Mouse (Mus musculus) thymus, adult 2 months (tissue): ENCODE data around the gene Gm5460. TPM values are rescaled to one million over a fixed set of nuclear protein-coding genes. Genes with fewer than 3 reads are reported as not detected.

Experiments
- DNase-seq: peaks from one replicate; pipeline ENCODE4 v3.0.0; 2021
- H3K27ac ChIP-seq: fragments of 200-500 bp; 2 replicates; pipeline ENCODE4 v1.5.1; 2012; ENCODE audit warnings: low read length, control low read depth; ENCODE audit not compliant: control insufficient read depth, insufficient read depth
- H3K27me3 ChIP-seq: fragments of 200-500 bp; 2 replicates; pipeline ENCODE4 v1.6.1; 2012; ENCODE audit warnings: mild to moderate bottlenecking, low read length, moderate library complexity, mixed read lengths; ENCODE audit not compliant: control insufficient read depth, insufficient read depth
- H3K36me3 ChIP-seq: fragments of 200-500 bp; 2 replicates; pipeline ENCODE4 v1.6.1; 2012; ENCODE audit warnings: mild to moderate bottlenecking, low read length, moderate library complexity; ENCODE audit not compliant: control insufficient read depth, insufficient read depth
- H3K4me1 ChIP-seq: fragments of 200-500 bp; replicated peaks from 2 replicates; pipeline ENCODE4 v1.6.1; 2012; ENCODE audit warnings: low read length; ENCODE audit not compliant: control insufficient read depth, insufficient read depth
- H3K4me3 ChIP-seq: fragments of 200-500 bp; 2 replicates; pipeline ENCODE4 v1.5.1; 2012; ENCODE audit warnings: mild to moderate bottlenecking, low read length, control low read depth, moderate library complexity; ENCODE audit not compliant: control insufficient read depth, insufficient read depth
- CTCF ChIP-seq: fragments of 200-500 bp; IDR thresholded peaks from 2 replicates; pipeline ENCODE4 v1.5.1; 2012; ENCODE audit warnings: mild to moderate bottlenecking, control low read depth, low read length, moderate library complexity, borderline replicate concordance; ENCODE audit not compliant: control insufficient read depth, poor library complexity, insufficient read depth; ENCODE audit errors: extremely low read depth
- POLR2A ChIP-seq: fragments of 200-500 bp; IDR thresholded peaks from 2 replicates; pipeline ENCODE4 v1.6.1; 2012; ENCODE audit warnings: mild to moderate bottlenecking, low read length, control low read depth, moderate library complexity; ENCODE audit not compliant: control insufficient read depth, poor library complexity, insufficient read depth; ENCODE audit errors: extremely low read depth
- WGBS: fragments of 180-500 bp; shearing (Covaris S2); methylation state at CpG from one replicate; pipeline ENCODE4 v1.1.7; 2018; 5-methylcytosine and 5-hydroxymethylcytosine counted together
- polyA plus RNA-seq: library from polyadenylated mRNA; depleted of rRNA; stranded (reverse); fragments of >200 nt; gene quantifications from 2 replicates; pipeline ENCODE4 v1.2.3, GENCODE M21; 2012; rRNA removed

The Gm5460 gene
- polyA plus RNA-seq, 1 experiment = 0.07 TPM

- WGBS = 82% methylated on average over 4 of the region's 4 CpGs
- no peak overlapping the region for H3K4me3 ChIP-seq
- no peaks in the 10 kb centered on the region for H3K27me3 ChIP-seq
- TF ChIP-seq POLR2A = no peak
- H3K4me1 ChIP-seq = no peaks in the 10 kb centered on the region
- no peak overlapping the region for H3K27ac ChIP-seq
- DNase-seq = no peak
- no peaks in the 10 kb centered on the region for H3K36me3 ChIP-seq
These were observed 70.2 kb downstream of the Gm5460 start for GRCm38 (mm10) chr14:34086806-34087205.

DNA sequence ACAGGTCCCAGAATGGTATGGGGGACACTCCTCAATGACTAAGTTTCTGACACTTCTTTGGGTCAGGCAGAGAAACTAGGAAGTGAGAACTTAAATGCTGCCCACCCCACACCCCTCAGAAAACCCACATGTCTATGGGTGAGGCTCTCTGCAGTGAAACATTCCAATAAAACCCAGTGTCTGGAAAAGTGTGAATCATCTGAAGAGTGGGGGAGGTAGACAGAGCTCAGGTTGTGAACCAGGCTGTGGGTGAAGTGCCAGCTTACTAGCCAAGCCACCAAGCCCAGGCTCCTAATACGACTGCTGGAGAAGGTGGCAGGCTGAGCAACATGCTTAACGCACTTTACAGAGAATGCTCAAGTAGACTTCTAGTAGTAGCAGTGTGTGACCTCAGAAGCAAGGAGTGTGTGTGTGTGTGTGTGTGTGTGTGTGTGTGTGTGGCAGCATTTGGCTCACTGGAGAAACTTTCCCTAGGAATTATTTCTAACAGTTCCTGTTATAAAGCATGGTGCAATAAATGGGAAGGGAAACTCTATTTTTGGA, 71.4 kb downstream of the Gm5460 start:
- H3K4me3 ChIP-seq = no peak overlapping the region
- no peak overlapping the region for H3K27ac ChIP-seq
- WGBS = 84% methylated on average over 2 of the region's 2 CpGs
- H3K4me1 ChIP-seq = no peaks in the 10 kb centered on the region
- no peak for DNase-seq
- no peaks in the 10 kb centered on the region for H3K36me3 ChIP-seq
- H3K27me3 ChIP-seq = no peaks in the 10 kb centered on the region
- TF ChIP-seq POLR2A (no peak), CTCF (no peak)

- no peaks in the 10 kb centered on the region for H3K4me1 ChIP-seq
- no peak for DNase-seq
- H3K36me3 ChIP-seq = no peaks in the 10 kb centered on the region
- no peak overlapping the region for H3K4me3 ChIP-seq
- no peaks in the 10 kb centered on the region for H3K27me3 ChIP-seq
- WGBS = 87% methylated on average over 8 of the region's 8 CpGs
- TF ChIP-seq POLR2A (no peak), CTCF (no peak)
- H3K27ac ChIP-seq = no peak overlapping the region
These were observed 73.2 kb downstream of the Gm5460 start for GRCm38 (mm10) chr14:34089796-34090195.

GRCm38 (mm10) chr14:34091475-34091874, 74.9 kb downstream of the Gm5460 start:
- Histone ChIP-seq H3K4me3 (no peak overlapping the region), H3K27ac (no peak overlapping the region), H3K36me3 (no peaks in the 10 kb centered on the region), H3K4me1 (no peaks in the 10 kb centered on the region), H3K27me3 (no peaks in the 10 kb centered on the region)
- TF ChIP-seq CTCF (no peak), POLR2A (no peak)
- DNase-seq = no peak
- 88% methylated on average over 5 of the region's 5 CpGs for WGBS

DNA sequence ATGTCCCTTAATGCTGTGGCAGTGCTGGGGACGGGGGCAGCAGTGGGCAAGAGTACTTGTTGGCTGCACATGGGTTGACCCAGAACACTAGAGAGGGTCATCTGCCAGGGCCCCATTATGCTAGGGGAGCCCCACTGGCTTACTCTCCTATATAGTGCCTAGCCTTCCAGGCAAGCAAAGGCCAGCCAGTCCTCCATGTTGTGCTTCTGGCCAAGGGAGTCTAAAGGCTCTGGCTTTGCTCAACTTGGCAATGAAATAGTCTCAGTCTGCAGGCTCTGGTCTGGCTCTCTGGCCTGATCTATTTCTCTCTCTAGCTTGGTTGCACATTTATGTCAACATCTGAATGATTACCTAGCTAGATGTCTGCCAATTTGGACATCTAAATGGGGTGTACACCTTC, 76.3 kb downstream of the Gm5460 start:
- TF ChIP-seq CTCF = no peak
- no peaks in the 10 kb centered on the region for H3K36me3 ChIP-seq
- 92% methylated on average over 1 of the region's 1 CpGs for WGBS
- H3K4me1 ChIP-seq = no peaks in the 10 kb centered on the region
- H3K4me3 ChIP-seq = no peak overlapping the region
- no peak for DNase-seq
- no peaks in the 10 kb centered on the region for H3K27me3 ChIP-seq
- H3K27ac ChIP-seq = no peak overlapping the region

GRCm38 (mm10) chr14:34096161-34096560, 79.6 kb downstream of the Gm5460 start:
- Histone ChIP-seq H3K36me3 (no peaks in the 10 kb centered on the region), H3K27me3 (no peaks in the 10 kb centered on the region), H3K4me1 (no peaks in the 10 kb centered on the region), H3K27ac (no peak overlapping the region), H3K4me3 (no peak overlapping the region)
- 87% methylated on average over 5 of the region's 5 CpGs for WGBS
- DNase-seq = no peak
- TF ChIP-seq CTCF (no peak), POLR2A (no peak)

Other genes starting within 250 kb of the Gm5460 start
- 2.3 and 2.4 TPM in 2 replicates for gene Gdf10, start 93.2 kb upstream of the Gm5460 start, polyA plus RNA-seq
- gene Gdf2, start 75.7 kb upstream of the Gm5460 start, polyA plus RNA-seq = not detected in 2 replicates
- gene Rbp3, start 62.8 kb upstream of the Gm5460 start, polyA plus RNA-seq = not detected in 2 replicates
- not detected in 2 replicates for gene Zfp488, start 38.0 kb upstream of the Gm5460 start, polyA plus RNA-seq
- gene Gm30083, start 1.6 kb upstream of the Gm5460 start, polyA plus RNA-seq = not detected in 2 replicates
- gene Antxrl, start 35.9 kb downstream of the Gm5460 start, polyA plus RNA-seq = 0.13 TPM in 1 of 2 replicates, not detected in the other
- 4.9 and 6.2 TPM in 2 replicates for gene Anxa8, start 69.2 kb downstream of the Gm5460 start, polyA plus RNA-seq
- gene A630023A22Rik, start 86.0 kb downstream of the Gm5460 start, polyA plus RNA-seq = not detected in 2 replicates
- 0.06 and 0.11 TPM in 2 replicates for gene Npy4r, start 135.7 kb downstream of the Gm5460 start, polyA plus RNA-seq
- gene Gprin2, start 184.9 kb downstream of the Gm5460 start, polyA plus RNA-seq = 0.05 and 0.08 TPM in 2 replicates
- 1.3 and 1.5 TPM in 2 replicates for gene Syt15, start 202.8 kb downstream of the Gm5460 start, polyA plus RNA-seq